ENCODE assay signal across 8 mouse cellular contexts in the genomic region with DNA sequence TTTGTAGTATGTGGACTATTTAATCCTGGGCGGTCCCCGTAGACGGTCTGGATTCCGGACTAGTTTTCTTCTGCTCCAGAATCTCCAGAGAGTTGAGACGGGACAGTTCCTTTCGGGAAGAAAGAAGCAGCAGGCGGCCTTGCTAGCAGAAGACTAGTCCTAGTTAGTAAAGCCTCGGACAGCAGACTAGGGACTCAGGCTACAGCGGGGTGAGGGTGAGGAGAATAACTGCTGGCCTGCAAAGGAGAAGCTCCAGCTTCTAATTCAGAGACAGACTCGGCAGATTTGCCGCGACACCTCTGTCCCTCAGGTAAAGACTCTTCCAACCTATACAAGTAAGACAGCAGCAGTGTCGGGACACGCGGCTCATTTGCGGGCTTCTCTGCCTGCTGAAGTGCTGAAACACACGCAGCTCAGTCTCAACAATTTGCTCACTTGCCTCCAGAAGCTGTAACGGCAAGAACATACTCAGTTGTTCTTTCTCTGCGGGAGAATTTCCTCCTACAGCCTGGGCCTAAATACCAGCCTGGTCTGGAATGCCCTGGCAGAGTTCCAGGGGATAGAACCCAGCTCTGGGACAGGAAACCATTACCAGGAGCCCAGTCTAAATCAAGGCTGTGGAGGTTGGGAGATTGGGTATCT. TPM values are rescaled to one million over a fixed set of nuclear protein-coding genes. Genes with fewer than 3 reads are reported as not detected.
A peak's percentile ranks its signal among the peaks of the same experiment; 100 is the strongest.
DNase-seq lines count a peak whose midpoint lies in the region; ATAC-seq and TF ChIP-seq lines count a peak whose summit lies in the region.

No protein-coding gene starts in this region.

- H3K9me3 ChIP-seq in ES-E14 (ENCODE audit: control insufficient read depth, insufficient read depth, low read depth, low read length): no peaks in the 10 kb centered on the region
- H3K9me3 ChIP-seq in heart, embryonic 15.5 days (replicated peaks): no peaks in the 10 kb centered on the region
- no peaks in the 10 kb centered on the region for H3K9me3 ChIP-seq in liver, embryonic 13.5 days (replicated peaks)

- H3K79me3 ChIP-seq in C2C12 (ENCODE audit: low read depth): no peaks in the 10 kb centered on the region

- H3K4me2 ChIP-seq in heart, embryonic 15.5 days: peak overlapping the region; percentile 80
- peak overlapping the region; percentile 82 for H3K4me2 ChIP-seq in liver, embryonic 13.5 days

- peaks cover 0 to 4% of the 10 kb centered on the region in 2 experiments; a peak in 1 of 4 replicates for H3K4me1 ChIP-seq in ES-E14 (ENCODE audit: control insufficient read depth in 2 of 2, insufficient read depth in 2 of 2, low read length in 2 of 2, poor library complexity in 1 of 2)
- peaks cover 17% of the 10 kb centered on the region for H3K4me1 ChIP-seq in heart, embryonic 15.5 days (replicated peaks)
- H3K4me1 ChIP-seq in liver, embryonic 13.5 days (replicated peaks): peaks cover 26% of the 10 kb centered on the region

- no peak for TF ChIP-seq CTCF in C2C12 (IDR thresholded peaks at IDR 0.05; ENCODE audit: control insufficient read depth, insufficient read depth, insufficient read length)

- no peaks in the 10 kb centered on the region for H3K36me3 ChIP-seq in C2C12 (ENCODE audit: control insufficient read depth, insufficient read depth)
- no peaks in the 10 kb centered on the region for H3K36me3 ChIP-seq in ES-E14 (ENCODE audit: control insufficient read depth, insufficient read depth, low read length, poor library complexity, severe bottlenecking)
- no peaks in the 10 kb centered on the region for H3K36me3 ChIP-seq in heart, embryonic 15.5 days
- no peaks in the 10 kb centered on the region for H3K36me3 ChIP-seq in liver, embryonic 13.5 days

- peak overlapping the region; percentile 47 for H3ac ChIP-seq in C2C12 (ENCODE audit: control insufficient read depth, insufficient read length, low read depth)

- in situ Hi-C loops in ES-E14 (cut with MboI; ENCODE audit: low sequenced_read_pairs in 2 of 2, unreplicated experiment in 2 of 2): no loop called here

- no peak for DNase-seq in ES-E14 (ENCODE audit: low read depth, low spot score)
- no peak for DNase-seq in liver, embryonic 13.5 days
- DNase-seq in spleen, postnatal 14 days (ENCODE audit: low spot score in 2 of 2): no peak
- DNase-seq in cerebellum, adult 9-10 months: no peak
- DNase-seq in urinary bladder, postnatal 14 days (ENCODE audit: low spot score): no peak

- no peak overlapping the region for H3K4me3 ChIP-seq in C2C12 (ENCODE audit: insufficient read depth, poor library complexity, severe bottlenecking)
- peak overlapping the region; percentile 58 to 64 for H3K4me3 ChIP-seq in ES-E14 (ENCODE audit: insufficient read depth in 1 of 2, low read depth in 1 of 2, low read length in 2 of 2, poor library complexity in 1 of 2, severe bottlenecking in 1 of 2)
- peak overlapping the region; percentile 47 for H3K4me3 ChIP-seq in heart, embryonic 15.5 days
- peak overlapping the region; percentile 63 for H3K4me3 ChIP-seq in liver, embryonic 13.5 days (replicated peaks)

- no peak for ATAC-seq in heart, embryonic 15.5 days (replicated peaks; ENCODE audit: insufficient number of reproducible peaks, insufficient read depth, low FRiP score, low read depth)
- no peak for ATAC-seq in liver, embryonic 13.5 days (ENCODE audit: low read depth)
- no peak for ATAC-seq in megakaryocyte-erythroid progenitor cell, adult 5-6 weeks (replicated peaks; ENCODE audit: low FRiP score, low TSS enrichment, poor library complexity, severe bottlenecking)

- no peaks in the 10 kb centered on the region for H3K79me2 ChIP-seq in C2C12 (ENCODE audit: control insufficient read depth, insufficient read depth)

- no peaks in the 10 kb centered on the region for H3K27me3 ChIP-seq in C2C12 (ENCODE audit: control insufficient read depth, insufficient read depth, insufficient read length)
- peaks cover 9% of the 10 kb centered on the region for H3K27me3 ChIP-seq in heart, embryonic 15.5 days
- H3K27me3 ChIP-seq in liver, embryonic 13.5 days: peaks cover 30% of the 10 kb centered on the region

- H3K27ac ChIP-seq in ES-E14 (ENCODE audit: insufficient read depth, low read depth, low read length, poor library complexity, severe bottlenecking): no peak overlapping the region
- H3K27ac ChIP-seq in heart, embryonic 15.5 days: no peak overlapping the region
- H3K27ac ChIP-seq in liver, embryonic 13.5 days: no peak overlapping the region

- WGBS in heart, embryonic 15.5 days: 3% methylated on average over 19 of the region's 19 CpGs
- 2% methylated on average over 19 of the region's 19 CpGs for WGBS in liver, embryonic 13.5 days (ENCODE audit: insufficient replicate concordance)

- peak overlapping the region; percentile 14; the same call in 1 of the 2 replicates for H3K9ac ChIP-seq in ES-E14 (ENCODE audit: insufficient read depth, low read depth, low read length, poor library complexity, severe bottlenecking)
- 0 out of 2 replicates have a peak overlapping the region, but pooled peaks have one; percentile 26 for H3K9ac ChIP-seq in heart, embryonic 15.5 days
- H3K9ac ChIP-seq in liver, embryonic 13.5 days: peak overlapping the region; percentile 22; the same call in 1 of the 2 replicates

TF ChIP-seq in C2C12, 6 proteins besides CTCF, POLR2A, EP300 and RAD21:
- TF ChIP-seq MYOG (IDR thresholded peaks at IDR 0.05; ENCODE audit: control insufficient read depth, extremely low read depth, insufficient read length) (no peak), MAX (IDR thresholded peaks at IDR 0.05) (no peak), MYOD1 (IDR thresholded peaks at IDR 0.05; ENCODE audit: control insufficient read depth, insufficient read length, low read depth) (no peak)
TF ChIP-seq in C2C12: peak in this region for 0.

TF ChIP-seq in ES-E14, 5 proteins besides CTCF, POLR2A, EP300 and RAD21:
- TF ChIP-seq CHD2 (IDR thresholded peaks at IDR 0.05; ENCODE audit: low read depth, low read length) (no peak), ZNF384 (IDR thresholded peaks at IDR 0.05; ENCODE audit: low read depth, low read length) (no peak), HCFC1 (IDR thresholded peaks at IDR 0.05; ENCODE audit: borderline replicate concordance, insufficient read depth, low read length) (no peak), ZC3H11A (IDR thresholded peaks at IDR 0.05; ENCODE audit: borderline replicate concordance, low read depth, low read length) (no peak), MAFK (IDR thresholded peaks at IDR 0.05; ENCODE audit: insufficient read depth, low read depth, low read length) (no peak)

RNA-seq across cellular contexts. Expression of gene Vmn1r223, which starts 39.9 kb away (rescaled TPM):
- polyA plus RNA-seq in C2C12 (2012; fragmentation: generic; extraction: Trizol): not detected
- total RNA-seq in ES-E14 (2012; rRNA removed): not detected in 2 replicates
- not detected in 2 replicates for polyA plus RNA-seq in heart, embryonic 15.5 days (2015; fragmentation: Nextera tagmentation; extraction: Ambion mirVana)
- not detected in 2 replicates for polyA plus RNA-seq in liver, embryonic 13.5 days (2015; fragmentation: Nextera tagmentation; extraction: Ambion mirVana)
- total RNA-seq in megakaryocyte-erythroid progenitor cell, adult 5-6 weeks (2014; fragmentation: Nextera tagmentation): not detected in 2 replicates
- total RNA-seq in megakaryocyte-erythroid progenitor cell, adult 5-6 weeks (2017): not detected in 2 replicates

RNA-seq across cellular contexts. Expression of gene Vmn1r222, which starts 51.1 kb away (rescaled TPM):
- not detected for polyA plus RNA-seq in C2C12 (2012; fragmentation: generic; extraction: Trizol)
- not detected in 2 replicates for total RNA-seq in ES-E14 (2012; rRNA removed)
- not detected in 2 replicates for polyA plus RNA-seq in heart, embryonic 15.5 days (2015; fragmentation: Nextera tagmentation; extraction: Ambion mirVana)
- not detected in 2 replicates for polyA plus RNA-seq in liver, embryonic 13.5 days (2015; fragmentation: Nextera tagmentation; extraction: Ambion mirVana)
- total RNA-seq in megakaryocyte-erythroid progenitor cell, adult 5-6 weeks (2014; fragmentation: Nextera tagmentation): not detected in 2 replicates
- total RNA-seq in megakaryocyte-erythroid progenitor cell, adult 5-6 weeks (2017): not detected in 2 replicates
